Mouse (Mus musculus) Muller cell, postnatal 12 days (primary cell): ENCODE measurements at regions not wholly inside any gene's neighbourhood (a gene's known extent, or its start where the extent isn't known, plus 50 kb on each side); places are given as distances from the start of the nearest gene placed in this dataset.
A peak's percentile ranks its signal among the peaks of the same experiment; 100 is the strongest.
"Not testable (repeated sequence)": the region's sequence is repeated elsewhere in the genome, so short reads cannot be mapped to it uniquely, and the experiment has no call there.

Source experiments
- DNase-seq: peaks from one replicate; pipeline ENCODE4 v3.0.0-alpha.2; 2015; ENCODE audit errors: inconsistent ontology term

DNA sequence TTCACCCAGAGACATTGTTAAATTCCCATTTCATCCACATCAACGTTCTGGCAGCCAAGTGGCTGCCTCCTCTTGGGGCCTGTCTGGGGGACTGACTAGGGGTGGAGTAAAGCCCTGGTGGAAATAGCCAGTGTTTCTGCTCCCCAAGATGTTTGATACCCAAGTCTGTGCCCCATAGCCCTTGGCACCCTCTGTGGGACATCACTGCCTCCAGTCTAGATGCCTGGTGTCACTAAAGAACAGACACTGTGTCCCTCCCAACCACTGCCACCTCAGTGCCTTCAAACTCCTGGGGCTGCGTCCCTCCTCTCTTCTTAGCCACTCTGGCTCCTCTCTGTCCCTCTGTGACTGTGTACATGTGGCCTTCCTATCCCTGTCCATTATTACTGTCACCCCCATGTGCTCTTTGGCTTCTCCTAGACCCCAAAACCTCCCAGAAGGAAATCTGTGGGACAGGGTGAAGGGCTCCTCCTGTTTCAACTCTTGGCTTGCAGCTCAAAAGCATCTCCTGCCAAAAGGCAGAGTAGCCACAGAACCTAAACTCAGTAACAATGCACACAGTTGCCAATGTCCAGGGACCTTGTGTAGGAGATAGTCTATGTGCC, 224.8 kb upstream of the Irx4 start:
- DNase-seq = no peak

- DNase-seq = no peak
Measured at GRCm38 (mm10) chr13:73039731-73040130, 220.5 kb upstream of the Irx4 start.

- no peak for DNase-seq
Measured at GRCm38 (mm10) chr13:73041233-73042040, 218.8 kb upstream of the Irx4 start.

GRCm38 (mm10) chr13:73069840-73070530, 190.3 kb upstream of the Irx4 start:
- DNase-seq = no peak

- no peak for DNase-seq
Measured at GRCm38 (mm10) chr13:73070531-73070908, 189.8 kb upstream of the Irx4 start.

- no peak for DNase-seq
Measured at GRCm38 (mm10) chr13:73071032-73071431, 189.2 kb upstream of the Irx4 start.

DNA sequence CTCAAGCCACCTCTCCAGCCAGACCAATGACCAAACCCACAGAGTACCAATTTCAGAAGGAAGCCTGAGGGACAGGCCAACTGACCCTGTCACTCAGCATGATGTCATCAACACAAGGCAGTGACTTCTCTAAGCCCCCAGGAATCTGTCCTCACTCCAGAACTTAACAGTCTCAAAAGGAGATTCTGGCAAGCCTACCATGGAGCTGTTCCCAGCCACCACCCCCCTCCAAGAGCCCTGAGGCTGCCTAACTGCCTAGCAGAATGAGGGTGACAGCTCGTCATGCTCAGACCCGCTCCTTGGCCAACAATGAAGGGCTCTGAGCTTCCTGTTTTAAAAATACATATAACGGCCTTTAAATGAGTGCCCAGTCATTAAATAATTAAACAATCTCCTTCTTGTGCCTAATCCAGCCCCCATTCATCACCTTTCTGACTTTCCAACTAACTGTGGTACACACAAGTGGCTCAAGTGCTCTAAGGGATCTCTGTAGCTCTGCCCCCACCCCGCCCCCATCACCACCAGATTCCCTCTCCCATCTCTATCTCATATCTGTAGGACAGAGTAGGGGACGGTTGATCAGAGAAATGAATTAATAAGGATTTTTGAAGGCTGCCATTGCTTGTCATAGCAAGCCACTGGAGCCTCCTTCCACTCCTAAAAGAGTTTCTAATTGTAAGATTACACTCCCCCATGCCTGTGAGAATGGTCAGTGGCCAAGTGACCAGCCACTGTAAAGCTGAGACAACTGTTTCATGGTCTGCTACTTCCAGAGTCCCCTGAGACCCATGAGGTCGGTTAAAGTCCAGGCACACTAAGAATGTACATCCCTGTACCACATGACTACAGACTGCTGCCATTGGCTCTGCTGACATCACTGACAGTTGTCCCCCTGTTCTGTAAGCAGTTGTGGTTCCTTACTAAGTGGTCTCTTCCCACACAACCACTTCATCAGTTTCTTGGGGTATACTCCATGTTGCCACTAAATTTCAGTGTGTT, 188.1 kb upstream of the Irx4 start:
- DNase-seq = no peak

GRCm38 (mm10) chr13:73077866-73078430, 182.3 kb upstream of the Irx4 start:
- no peak for DNase-seq

DNA sequence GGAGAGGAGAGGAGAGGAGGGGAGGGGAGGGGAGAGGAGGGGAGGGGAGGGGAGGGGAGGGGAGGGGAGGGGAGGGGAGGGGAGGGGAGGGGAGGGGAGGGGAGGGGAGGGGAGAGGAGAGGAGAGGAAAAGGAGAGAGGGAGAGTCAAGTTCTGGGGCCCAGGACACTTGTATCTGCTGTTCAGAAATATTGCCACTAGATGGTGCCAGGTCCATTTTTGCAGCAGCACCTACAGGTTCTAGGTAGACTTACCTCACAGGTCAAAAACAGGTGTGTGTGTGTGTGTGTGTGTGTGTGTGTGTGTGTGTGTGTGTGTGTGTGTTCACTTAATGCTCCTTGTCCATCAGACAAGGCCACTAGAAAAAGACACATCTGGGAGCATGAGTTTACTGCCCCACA, 172.5 kb upstream of the Irx4 start:
- DNase-seq = not testable (repeated sequence)

- DNase-seq = no peak
Measured at GRCm38 (mm10) chr13:73091886-73092285, 168.4 kb upstream of the Irx4 start.

GRCm38 (mm10) chr13:73097502-73097901, 162.8 kb upstream of the Irx4 start:
- no peak for DNase-seq

DNA sequence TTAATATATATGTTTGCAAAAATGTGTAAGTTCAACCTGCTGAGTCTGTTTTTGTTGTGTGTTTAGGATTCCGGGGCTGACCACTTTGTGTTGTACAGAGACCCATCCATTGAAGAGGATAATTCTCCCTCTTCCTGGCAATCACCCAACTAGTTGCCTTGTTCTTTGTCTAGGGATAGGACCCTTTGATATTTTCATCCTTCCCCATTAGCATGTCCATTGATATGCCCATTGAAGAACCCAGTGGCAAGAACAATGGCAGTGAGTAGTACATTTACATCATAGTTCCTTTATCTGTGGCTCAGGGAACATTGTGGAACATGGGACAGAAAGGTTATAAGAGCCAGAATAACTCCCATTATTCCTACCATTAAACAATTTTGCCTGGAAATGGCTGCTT, 160.9 kb upstream of the Irx4 start:
- no peak for DNase-seq

DNA sequence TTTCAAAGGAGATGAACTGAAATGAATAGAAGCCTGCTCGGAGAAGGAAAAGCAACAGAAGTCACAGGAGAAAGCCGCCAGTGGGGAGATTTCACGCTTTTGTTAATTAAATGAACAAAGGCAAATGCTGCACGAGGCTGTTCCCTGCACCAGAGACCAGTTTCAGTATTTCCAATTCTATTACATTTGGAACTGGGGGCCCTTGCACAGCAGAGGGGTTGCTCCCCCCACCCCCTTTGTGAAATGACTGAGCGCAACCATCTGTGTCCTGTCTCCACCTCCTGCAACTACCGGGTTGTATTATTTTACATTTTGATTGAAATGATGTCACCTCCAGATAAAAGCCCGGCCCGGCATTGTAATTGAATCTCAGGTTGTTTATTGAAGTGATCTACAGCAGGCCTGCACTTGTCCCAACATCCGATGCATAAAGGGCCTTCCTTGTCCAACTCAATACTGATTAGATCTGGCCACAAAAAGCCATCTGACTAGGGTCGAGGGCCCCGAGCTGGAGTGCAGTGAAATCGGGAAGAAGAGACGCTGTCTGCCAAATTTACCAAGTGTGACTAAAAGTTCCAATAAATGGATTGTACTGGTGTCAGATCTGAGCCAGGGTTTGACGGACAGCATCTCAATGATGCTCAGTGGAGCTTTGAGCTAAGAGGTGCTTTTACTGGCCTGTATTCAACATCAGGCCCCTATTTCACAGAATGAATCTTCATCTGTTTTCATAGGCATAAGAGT, 152.9 kb upstream of the Irx4 start:
- DNase-seq = no peak

DNA sequence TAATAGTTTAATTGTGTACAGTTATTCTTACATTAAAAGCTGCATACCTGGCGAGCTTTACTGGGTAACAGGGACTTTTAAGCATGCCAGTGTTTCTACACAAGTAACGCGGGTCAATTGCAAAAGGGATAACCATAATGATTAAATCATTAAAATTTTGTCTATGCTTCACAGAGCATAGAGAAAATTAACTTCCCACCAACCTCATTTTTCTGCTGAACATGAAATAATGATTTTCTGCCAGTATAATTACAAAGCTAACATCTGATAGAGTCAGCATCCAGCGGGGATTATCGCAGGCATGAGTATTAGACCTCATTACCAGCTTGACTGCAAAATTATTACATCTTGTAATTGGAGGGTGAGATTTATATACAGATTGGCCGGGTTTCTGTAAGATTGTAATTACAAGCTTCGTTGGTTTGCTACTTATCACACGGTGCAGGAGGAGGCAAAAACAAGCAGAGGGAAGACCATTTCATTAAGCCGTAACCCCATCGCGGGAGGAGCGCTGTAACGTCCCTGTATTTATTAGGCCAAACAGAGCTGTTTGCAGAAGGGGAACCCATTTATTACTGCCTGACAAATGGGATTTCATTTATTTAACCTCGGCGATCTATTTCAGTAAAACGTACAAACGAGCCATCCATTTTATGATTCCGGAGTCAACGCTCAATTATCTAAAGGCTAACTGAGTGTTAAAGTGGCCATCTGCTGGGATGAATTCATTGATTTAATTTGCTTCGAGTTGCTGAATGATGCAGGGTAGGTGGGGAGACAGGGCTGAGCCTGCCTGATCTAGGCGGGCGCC, 143.3 kb upstream of the Irx4 start:
- DNase-seq = no peak

DNA sequence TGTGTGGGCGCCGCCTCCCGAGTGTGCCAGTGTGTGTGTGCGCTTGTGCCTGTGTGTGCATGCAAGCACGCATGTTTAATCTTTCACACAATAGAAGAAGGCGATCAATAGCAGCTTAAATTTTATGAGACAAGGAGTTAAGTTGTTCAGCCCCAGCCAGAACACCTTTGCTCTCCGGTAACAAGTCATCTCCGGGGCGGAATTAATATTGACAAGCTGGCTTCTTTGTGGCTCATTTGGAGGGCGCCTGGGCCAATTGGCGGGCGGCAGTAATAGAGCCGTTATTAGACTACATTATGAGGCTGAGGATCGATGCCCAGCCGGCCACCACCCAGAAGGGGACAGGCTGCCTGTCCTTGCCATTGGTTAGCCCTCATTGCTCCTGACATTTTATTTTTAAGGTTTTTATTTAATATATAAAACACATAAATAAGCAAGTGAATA, 142.6 kb upstream of the Irx4 start:
- peak; percentile 7 for DNase-seq

- no peak for DNase-seq
Measured at GRCm38 (mm10) chr13:73122945-73123344, 137.3 kb upstream of the Irx4 start.

DNA sequence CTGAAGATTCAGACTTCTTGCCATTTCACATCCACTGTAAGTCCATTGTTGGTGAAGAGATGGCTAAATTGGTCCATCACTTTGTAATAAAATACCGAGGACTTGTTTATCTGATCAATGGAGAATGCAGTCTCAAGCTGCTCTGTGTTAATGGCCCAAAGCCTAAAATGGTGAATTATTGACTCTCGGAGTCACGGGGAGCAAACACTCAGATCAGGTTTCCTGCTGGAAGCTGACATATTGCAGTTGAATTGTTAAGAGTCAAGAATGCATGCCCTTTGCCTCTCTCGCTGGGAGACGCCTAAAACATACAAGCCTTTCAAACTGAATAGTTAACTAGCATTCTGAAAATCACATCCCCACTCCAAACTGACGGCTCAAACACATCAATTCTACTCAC, 129.0 kb upstream of the Irx4 start:
- DNase-seq = no peak

DNA sequence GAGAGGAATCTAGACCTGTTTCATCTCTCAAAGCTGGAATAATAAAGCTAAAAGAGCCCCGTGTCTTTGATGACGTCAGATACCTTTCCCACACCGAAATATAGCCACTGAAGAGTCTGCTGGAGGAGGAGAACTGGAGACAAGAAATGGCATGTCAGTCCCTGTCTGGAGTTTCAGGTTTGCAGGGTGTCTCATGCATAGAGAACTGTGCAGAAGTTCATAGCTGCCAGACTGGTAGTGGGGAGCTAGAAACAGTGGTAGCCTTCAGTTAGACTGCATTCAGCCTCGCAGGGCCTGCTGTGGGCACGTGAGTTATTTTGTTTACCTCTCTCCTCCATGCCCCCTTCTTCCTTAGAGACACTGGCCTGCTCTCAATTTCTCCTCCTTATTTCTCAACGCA, 127.5 kb upstream of the Irx4 start:
- no peak for DNase-seq

DNA sequence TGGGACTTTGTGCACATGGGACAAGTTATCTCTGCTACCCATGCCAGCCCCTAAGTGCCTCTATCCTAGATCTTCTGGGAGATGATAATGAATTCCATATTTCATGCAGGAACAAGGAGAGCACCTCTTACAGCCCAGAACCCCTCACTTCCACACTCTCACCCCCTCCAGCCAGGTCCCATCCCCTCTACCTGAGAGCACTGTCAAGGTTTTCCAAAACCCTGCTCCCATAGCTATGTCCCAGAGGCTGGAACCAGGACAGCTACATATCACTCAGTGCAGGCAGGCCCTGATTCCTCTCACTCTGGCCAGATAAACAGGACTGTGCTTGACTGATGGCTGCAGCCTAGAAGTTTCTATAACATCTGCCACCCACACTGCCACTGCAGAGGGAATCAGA, 125.3 kb upstream of the Irx4 start:
- DNase-seq = no peak

GRCm38 (mm10) chr13:73141302-73141701, 119.0 kb upstream of the Irx4 start:
- no peak for DNase-seq
